Mouse (Mus musculus) liver, postnatal 0 days (tissue): ENCODE results near the gene Ndufb3.

Source experiments
- CTCF ChIP-seq: sonication (generic); IDR thresholded peaks from 2 replicates; pipeline ENCODE4 v1.5.1; 2016; ENCODE audit warnings: antibody characterized with exemption, low read depth
- EP300 ChIP-seq: IDR thresholded peaks from 2 replicates; pipeline ENCODE4 v1.6.1; 2016; ENCODE audit warnings: antibody characterized with exemption, low read depth, mild to moderate bottlenecking

- TF ChIP-seq CTCF = peak; percentile 27
- TF ChIP-seq EP300 = no peak
Measured at GRCm38 (mm10) chr1:58618766-58619165, 32.6 kb downstream of the Ndufb3 start.
